Mouse (Mus musculus): ENCODE results near the gene Cit.

Gene Cit

DNA sequence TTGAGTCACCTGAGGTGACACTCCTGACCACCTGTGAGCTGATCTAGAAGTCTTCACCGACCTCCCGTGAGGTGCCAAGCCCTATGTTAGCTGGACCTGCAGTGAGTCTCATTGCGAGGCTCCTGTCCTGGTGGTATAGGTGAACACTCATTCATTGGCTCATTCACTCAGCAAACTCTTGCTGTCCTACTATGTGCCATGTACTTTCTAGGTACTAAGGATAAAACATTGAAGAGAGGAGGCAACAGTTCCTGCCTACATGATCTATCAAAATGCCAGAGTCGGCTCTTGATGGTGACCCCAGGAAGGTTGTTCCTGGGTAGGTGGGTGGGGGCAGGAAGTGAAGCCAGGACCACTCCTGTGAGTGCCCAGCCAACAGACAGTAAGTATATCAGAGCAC is 72.9 kb downstream of the Cit start:
- DNase-seq (ENCODE audit: low read depth) = no peak

DNA sequence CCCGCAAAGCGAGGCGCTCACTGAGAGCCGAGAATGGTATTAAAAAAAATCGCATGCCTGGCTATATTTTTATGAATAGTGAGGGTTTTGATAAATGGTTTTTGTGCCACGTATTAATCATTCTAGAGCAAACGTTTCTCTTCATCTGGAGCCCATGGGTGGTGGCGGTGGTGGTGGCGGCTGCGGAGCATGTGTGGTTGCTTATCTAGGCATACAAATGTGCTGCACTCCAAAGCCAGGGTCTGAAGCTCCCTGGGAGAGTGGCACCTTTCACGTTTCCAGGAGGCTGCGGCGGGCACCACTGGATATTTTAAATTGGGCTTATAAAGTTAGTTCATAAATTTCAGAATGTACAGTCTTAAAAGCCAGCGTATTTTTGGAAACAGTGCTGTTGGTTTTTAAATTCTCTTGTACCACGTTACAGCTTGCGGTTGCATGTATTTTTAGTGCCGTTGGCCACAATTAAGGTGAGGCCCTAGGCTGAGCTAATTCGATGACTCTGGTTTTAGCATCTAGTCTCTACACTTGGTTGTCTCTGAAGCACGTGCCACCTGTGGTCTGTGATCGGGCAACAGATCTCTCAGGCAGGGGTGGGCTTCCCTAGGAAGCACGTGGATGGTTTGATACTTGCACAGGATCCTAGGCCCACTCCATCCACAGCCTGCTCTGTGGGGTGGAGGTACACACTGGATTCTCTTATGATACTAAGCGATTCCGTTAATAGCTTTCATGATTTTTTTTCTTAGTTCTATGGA is 73.7 kb downstream of the Cit start:
- no peak for DNase-seq (ENCODE audit: low read depth)

DNA sequence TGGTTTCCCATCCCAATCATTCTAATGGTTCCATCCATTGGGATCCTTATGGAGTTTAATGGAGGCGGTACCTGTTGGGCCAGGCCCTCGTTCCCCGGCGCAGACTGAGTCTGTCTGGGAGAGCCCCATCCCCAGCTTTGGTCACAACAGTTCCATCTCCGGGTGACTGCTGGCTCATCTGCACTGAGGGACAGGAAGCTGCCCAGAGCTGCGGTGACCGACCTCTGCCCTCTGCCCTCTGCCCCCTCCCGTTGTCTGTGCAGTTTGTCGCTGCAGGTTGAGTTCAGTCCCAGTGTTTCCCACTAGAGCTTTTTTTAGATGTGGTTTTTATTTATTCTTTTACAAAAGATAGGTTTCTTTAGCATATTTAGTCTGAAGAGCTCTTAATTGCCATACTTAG is 76.9 kb downstream of the Cit start:
- no peak for DNase-seq (ENCODE audit: low read depth)

DNA sequence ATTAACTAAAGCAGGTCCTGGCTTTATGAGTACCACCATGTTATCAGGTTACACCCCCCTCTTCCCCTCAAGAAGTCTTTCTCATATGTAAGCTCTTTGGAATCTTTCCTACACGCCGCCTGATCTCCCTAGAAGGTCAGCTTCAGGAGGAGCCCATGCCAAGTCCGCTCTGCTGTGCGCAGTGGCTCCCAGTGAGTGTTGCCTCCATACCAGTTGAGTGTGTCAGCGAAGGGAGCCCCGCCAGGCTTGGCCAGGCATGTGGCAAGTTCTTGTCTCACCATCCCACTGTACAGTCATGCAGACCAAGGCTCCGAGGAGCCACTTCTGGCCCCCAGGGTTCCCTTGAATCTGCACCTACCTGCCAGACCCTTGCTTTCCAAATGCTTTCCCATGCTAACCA is 79.9 kb downstream of the Cit start:
- no peak for DNase-seq (ENCODE audit: low read depth)

DNA sequence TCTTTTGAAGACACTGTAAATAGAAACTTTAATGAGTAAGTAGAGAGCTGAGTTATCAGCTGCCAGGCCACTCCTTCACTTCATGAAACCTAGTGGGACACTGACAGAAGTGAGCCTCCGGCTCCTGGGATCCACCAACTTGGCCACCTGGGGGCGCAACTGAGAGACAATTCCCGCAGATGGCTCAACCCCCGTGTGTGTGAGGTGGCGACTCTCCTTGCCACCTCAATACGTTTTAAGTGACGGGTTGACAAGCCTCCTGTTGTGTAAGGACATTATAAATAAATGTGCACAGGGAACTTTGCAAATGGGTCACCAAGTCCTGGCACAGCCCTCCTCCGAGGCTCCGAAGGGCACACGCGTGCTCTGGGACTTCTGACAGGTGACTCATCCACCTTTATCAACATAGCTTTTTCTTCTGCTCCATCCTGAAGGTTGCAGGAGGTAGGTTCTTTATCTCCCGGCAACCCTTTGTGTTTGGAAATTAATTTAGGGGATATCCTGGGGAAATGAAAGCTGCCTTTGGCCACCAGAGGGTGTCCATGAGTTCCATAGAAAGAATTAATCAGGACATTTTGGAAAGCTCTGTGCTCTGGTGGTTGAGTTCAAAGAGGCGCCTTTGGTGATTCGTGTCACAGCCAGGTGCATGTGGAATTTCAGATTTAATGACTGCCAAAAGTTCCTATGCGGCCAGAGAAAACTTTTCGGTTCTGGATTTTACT is 83.9 kb downstream of the Cit start:
- DNase-seq (ENCODE audit: low read depth) = peak; percentile 10

DNA sequence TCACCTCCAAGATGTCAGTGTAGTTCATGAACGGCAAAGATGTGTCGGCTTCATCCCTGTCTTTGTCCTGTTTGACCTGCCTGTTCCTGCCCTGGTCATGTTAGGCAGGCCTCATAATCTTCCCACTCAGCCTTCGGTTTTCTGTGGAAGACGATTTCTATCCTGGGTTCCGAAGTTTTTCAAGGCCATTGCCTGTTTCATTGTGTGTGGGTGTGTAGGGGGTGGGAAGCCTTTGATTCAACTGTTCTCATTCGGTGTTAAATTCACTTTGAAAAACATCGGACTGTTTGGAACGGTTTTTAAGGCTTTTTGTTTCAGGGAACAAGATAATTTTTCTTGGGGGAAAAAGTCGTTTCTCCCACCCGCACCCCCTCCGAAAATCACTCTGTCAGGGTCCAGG is 87.2 kb downstream of the Cit start:
- no peak for DNase-seq (ENCODE audit: low read depth)

DNA sequence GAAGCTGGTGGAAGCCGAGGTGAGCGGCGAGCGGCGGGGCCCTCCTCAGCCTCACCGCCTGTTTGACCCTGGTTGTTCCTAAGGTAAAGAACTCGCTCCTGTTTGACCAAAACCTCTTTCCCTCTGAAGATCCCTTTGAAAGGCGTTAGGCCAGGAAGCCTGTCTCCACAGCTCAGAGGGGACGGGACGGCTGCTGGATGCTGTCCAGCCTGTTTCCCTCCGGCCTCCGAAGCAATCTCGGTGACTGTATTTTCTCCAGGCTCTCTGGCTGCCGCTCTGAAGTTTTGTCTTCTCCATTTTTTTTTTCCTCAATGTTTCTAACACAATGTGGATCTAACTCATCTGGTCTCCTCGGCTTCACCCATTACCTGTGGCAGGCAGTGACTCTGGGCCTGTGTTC is 91.8 kb downstream of the Cit start:
- DNase-seq (ENCODE audit: low read depth) = no peak

DNA sequence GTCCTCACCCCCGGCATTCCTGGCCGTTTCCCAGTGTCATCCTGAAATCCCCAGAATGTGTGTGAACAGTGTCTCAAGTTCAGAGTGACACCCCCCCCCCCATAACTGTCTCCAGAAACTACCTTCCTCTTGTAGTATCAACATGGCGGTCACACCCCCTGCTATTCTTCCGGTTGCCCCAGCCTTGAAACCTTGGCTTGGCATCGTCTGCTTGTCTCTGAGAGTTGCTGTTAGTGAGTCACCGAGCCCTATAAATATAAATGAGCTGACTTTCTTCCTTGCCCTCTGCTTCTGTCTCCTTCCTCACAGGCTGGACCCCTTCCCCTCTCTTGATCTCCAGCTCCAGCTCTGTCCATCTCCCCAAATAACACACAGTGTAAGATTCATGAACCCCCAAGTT is 92.5 kb downstream of the Cit start:
- no peak for DNase-seq (ENCODE audit: low read depth)

DNA sequence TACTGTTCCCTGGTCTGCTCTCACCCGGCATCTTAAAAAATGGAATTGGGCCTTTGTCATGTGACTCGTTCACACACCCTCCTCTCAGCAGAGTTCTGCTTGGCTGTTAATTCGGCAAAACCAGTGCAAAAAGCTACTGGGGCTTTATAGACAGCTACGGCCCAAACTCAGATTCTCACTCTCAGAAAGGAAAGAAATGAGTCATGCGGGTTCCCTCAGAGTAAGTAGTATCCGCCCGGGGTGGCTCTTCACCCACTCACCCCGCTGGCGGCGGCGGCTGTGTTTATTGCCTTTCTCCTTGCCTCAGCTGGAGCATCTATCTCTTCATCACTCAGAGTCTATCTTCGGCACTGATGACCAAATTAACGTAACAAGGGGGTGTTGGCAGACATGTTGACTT is 93.9 kb downstream of the Cit start:
- no peak for DNase-seq (ENCODE audit: low read depth)

DNA sequence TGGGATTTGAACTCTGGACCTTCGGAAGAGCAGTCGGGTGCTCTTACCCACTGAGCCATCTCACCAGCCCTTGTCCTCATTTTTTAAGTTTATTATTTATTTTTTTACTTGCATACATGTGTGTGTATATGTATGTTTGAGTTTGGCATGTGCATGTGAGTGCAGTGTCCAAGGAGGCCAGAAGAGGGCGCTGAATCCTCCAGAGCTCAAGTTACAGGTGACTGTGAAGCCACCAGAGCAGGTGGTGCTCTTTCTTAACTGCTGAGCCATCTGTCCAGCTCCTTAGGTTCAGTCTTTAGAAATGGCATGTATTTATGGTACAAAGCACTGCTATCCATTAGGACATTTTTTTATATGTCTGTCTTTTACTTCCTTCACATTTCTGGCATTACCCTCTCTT is 97.3 kb downstream of the Cit start:
- no peak for DNase-seq (ENCODE audit: low read depth)

DNA sequence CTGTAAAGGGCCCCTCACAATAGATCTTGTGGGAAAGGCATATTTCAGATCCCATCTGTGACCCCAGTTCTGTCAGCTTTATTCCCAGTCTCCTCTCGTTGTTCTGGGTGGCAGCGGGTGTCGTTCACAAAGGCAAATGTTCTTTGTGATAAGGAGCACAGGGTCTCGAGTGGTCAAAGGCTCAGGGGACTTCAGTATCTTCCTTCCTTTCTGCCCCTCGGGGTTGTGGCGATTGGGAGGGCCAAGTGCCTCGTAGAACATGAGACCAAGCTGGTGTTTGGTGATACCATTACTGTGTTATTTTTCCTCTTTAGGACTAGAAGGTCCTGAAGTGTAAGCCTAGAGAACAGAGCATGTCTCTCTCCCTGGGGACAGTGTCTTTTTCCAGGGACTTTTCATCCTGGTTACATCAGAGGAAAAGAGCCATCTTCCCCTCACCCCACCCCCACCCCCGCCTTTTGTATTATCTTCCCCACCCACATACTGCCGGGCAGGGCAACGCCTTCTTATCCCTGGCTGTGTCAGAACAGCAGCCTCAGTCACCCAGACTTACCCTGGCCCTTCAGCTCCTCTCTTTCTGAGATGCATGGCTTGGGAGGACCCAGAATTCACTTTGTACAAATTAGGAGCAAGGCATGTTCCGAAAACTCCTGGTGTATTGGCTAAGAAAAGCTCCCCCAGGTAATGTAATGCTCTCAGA is 99.9 kb downstream of the Cit start:
- no peak for DNase-seq (ENCODE audit: low read depth)

DNA sequence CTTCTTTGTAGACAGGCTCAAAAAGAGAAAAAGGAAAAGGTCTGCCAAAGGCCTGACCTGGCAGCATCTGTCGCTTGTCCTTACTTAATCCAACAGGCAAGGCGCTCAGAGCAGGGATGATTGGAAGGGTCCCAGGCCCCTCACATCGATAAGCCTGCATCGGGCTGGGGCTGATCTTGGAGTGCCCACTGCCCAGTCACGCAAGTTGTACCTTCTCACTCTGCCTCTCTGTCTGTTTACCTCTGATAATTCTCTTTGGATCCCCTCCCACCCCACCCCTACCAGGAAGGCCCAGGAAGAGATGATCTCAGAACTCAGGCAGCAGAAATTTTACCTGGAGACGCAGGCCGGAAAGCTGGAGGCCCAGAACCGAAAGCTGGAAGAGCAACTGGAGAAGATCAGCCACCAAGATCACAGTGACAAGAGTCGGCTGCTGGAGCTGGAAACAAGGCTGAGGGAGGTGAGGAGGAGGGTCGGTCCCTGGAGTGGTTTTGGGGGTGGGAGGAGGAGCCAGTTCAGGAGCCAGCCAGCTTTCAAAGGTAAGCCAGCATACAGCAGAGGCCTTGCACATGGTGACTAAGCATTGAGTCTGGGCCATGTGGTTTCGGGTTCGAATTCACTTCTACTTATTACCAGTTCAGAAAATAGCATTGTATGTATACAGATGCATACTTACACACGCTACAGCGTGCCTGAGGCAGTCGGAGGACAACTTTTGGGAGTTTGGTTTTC is 102.7 kb downstream of the Cit start:
- DNase-seq (ENCODE audit: low read depth) = no peak

DNA sequence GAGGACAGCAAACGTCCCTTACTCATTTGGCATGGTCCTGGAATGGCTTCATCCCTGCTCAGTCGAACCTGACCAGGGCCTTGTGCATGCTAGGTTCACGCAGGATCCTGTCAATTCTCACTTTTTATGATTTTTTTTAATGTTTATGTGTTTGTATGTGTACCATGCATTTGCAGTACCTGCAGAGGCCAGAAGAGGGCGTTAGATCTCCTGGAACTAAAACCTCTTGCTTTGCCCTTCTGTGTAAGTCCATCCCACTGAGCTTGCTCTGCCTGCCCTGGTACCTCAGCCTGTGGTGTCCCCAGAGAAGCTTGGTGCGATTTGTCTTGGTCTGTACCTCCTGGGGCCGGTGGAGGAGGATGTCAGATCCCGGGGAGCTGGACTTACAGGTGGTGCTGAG is 105.9 kb downstream of the Cit start:
- no peak for DNase-seq (ENCODE audit: low read depth)

DNA sequence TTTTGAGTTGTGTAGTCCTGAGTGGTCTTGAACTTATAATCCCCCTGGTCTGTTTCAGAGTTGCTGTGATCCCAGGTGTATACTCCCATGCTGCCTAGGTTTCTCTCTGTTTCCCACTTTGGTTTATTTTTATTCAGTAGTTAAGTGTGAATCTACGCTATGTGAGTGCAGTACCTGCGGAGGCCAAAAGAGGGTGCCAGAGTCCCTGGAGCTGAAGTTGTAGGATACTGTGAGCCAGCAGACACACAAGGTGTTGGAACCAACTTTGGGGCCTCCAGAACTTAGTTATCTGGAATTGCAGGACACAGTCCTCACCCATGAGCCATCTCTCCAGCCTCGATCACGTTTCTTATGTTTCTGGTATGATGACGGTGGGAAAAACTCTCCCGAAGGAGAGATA is 108.1 kb downstream of the Cit start:
- peak; percentile 7 for DNase-seq (ENCODE audit: low read depth)

DNA sequence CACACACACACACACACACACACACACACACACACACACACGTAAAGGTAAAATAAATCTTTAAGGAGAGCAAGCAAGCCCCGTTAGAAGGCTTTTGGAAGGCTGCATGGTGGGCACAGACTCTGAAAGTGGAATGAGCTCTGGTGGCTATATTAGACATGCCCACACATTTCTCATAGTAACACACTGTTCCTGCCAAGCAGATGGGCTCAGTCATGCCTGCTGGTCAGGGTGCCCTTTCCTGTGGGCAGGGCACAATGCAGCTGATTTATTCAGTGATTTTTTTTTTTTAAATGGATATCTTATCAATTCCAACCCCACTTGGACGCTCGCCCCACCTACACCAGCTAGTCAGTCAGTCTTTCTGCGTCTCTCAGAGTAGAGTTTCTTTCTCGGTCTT is 109.0 kb downstream of the Cit start:
- DNase-seq (ENCODE audit: low read depth) = no peak

DNA sequence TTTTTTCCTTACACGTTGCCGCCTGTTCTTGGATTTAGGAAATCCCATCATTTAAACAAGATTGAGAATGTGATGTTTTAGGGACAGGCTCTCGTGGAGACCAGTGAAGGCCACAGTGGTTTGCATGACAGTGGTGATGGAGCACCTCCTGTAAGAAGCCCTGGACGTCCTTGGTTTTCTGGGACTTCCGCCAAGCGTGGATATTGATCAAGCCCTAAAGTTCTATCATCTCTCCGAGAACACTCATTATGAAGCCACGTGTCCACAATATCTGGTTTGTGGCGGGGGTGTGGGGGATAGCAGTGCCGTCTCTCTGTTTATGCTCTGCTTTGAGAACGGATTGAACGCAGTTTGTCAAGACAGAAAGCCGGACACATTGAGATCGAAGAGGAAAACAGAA is 109.5 kb downstream of the Cit start:
- no peak for DNase-seq (ENCODE audit: low read depth)

DNA sequence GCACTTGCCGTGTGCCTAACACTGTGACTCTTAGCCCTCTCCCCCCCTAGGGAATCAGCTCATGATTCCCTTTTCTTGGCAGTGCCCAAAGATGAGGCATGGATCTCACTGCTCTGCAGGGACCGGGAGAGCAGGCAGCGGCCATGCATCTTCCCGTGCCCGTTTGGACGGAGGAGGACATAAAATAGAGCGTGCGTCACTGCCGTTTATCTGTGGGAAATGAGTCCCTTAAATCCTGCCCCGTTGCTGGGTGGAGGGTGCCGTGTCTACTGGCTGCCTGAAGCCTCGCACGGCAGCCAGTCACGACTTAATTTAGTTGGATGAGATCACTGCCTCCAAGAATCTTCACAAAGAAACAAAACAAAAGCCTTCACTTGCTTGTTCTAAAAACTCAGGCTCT is 110.1 kb downstream of the Cit start:
- DNase-seq (ENCODE audit: low read depth) = no peak

DNA sequence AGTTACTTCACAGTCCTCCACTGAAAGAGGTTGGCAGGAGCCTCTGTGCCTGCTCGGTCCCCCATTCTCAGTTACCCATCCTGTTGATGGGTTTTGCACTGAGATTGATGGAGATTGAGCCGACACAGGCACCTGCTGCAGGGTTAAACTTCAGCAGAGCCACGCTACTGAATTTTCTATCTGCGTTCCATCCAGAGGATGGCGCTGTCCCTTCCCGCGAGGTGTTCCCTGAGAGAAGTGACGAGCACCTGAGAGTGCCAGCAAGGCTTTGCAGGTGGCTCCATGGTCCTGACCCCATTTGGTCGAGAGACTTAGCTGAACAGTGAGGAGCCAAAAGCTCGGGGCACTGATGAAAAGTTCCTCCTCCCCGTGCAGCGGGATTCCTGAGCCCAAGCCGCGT is 111.0 kb downstream of the Cit start:
- no peak for DNase-seq (ENCODE audit: low read depth)

DNA sequence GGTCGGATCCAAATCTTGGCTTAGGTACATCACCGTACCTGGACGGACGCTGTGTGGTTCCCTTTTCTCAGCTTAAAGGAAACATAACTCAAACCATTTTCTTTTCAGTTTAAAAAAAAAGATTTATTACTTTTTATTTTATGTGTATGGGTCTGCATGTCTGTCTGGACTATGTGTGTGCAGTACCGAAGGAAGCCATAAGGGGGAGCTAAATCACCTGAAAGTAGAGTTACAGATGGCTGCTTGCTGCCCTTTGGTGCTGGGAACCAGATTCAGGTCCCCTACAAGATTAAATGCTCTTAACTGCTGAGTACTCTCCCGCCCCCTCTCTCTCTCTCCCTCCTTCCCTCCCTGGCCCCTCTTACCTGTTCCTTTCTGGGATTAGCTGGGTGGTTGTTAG is 112.1 kb downstream of the Cit start:
- DNase-seq (ENCODE audit: low read depth) = no peak

DNA sequence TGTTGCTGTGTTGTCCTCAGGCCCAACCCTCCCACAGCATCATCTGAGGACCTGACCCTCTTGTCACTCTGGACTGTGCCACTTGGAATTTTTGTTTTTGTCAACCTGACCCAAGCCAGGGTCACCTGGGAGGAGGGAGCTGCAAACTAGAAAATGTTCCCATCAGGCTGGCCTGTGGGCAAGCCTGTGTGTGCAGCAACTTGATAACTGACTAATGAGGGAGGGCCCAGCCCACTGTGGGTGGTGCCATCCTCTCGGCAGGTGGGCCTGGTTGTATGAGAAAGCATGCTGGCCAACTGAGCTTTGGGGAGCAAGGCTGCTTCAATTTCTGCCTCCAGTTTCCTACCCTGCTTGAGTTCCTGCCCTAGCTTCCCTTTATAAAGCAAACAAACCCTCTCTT is 113.3 kb downstream of the Cit start:
- DNase-seq (ENCODE audit: low read depth) = no peak

DNA sequence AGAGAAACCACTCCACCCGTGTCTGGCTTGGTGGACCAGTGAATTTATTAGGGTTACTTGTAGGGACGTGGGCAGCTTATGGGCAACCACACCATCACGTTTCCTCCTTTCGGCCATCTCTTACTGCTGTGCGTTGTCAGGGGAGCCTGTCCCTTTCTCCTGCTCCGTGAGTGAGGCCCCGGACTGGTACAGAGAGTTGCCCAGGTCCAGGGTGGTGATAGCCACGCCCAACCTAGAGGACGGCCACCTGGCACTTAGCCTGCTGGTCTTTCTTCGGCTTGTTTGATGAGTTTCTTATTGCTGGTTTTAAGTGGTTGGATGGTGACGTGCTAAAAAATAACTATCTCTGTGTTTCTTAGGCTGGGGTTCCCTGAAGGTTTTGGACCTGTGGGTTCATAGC is 113.7 kb downstream of the Cit start:
- no peak for DNase-seq (ENCODE audit: low read depth)

DNA sequence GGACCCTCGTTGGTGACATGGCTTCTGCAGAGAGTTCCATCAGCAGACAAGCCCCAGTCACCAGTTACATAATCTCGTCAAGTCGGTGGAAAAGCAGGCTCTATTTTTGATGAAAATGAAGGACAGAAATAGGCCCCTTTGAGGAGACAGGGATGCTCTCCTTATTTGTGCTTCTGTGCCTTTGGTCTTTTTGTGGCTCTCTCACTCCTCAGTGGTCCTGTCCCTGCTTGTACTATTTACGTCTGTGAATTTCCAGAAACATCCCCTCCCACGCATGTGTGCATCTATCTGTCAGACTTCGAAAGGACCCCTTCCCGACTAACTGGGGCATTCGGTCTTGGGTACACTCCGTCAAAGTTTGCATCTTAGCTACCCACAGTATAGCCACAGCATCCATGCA is 116.7 kb downstream of the Cit start:
- DNase-seq (ENCODE audit: low read depth) = no peak

DNA sequence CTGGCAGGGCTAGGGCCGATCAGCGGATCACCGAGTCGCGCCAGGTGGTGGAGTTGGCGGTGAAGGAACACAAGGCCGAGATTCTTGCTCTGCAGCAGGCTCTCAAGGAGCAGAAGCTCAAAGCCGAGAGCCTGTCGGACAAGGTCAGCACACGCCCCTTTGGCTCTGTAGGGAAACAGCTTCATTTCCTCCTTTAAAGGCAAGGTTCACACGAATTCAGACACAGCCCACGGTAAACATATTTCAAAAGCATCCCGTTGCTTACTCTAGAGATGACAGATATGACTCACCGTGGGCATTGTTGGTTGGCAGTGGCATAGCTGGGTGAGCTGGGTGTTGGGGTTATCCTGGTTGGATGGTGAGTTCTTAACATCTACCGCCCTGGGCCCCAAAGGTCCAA is 126.2 kb downstream of the Cit start:
- DNase-seq (ENCODE audit: low read depth) = no peak
